Mouse (Mus musculus) embryonic fibroblast, embryonic 13.5 days (primary cell): ENCODE results near the gene Lcorl. TPM values are rescaled to one million over a fixed set of nuclear protein-coding genes. Genes with fewer than 3 reads are reported as not detected.
A peak's percentile ranks its signal among the peaks of the same experiment; 100 is the strongest.
"Not testable (repeated sequence)": the region's sequence is repeated elsewhere in the genome, so short reads cannot be mapped to it uniquely, and the experiment has no call there.

Experiments
- H3K27ac ChIP-seq: 2 replicates; pipeline ENCODE4 v1.5.1; 2012; ENCODE audit warnings: low read length, control low read depth, inconsistent platforms; ENCODE audit not compliant: insufficient read depth
- H3K4me1 ChIP-seq: 2 replicates; pipeline ENCODE4 v1.6.1; 2011; ENCODE audit warnings: low read length; ENCODE audit not compliant: control insufficient read depth, insufficient read depth
- H3K4me3 ChIP-seq: 2 replicates; pipeline ENCODE4 v1.5.1; 2011; ENCODE audit warnings: mild to moderate bottlenecking, control low read depth, low read length; ENCODE audit not compliant: insufficient read depth
- CTCF ChIP-seq: IDR thresholded peaks from 2 replicates; pipeline ENCODE4 v1.5.1; 2011; ENCODE audit warnings: mild to moderate bottlenecking, control low read depth, low read length, moderate library complexity, borderline replicate concordance; ENCODE audit not compliant: insufficient read depth
- POLR2A ChIP-seq: IDR thresholded peaks from 2 replicates; pipeline ENCODE4 v1.6.1; 2011; ENCODE audit warnings: low read depth, mild to moderate bottlenecking, control low read depth, low read length, moderate library complexity
- polyA plus RNA-seq: library from polyadenylated mRNA; stranded (reverse); fragments of >200 nt; gene quantifications from 2 replicates; pipeline ENCODE4 v1.2.4, GENCODE M21; 2011; ENCODE audit warnings: low read depth; ENCODE audit not compliant: missing spikeins, insufficient read length

The Lcorl gene
- polyA plus RNA-seq, 1 experiment: 20.9 TPM

GRCm38 (mm10) chr5:45677639-45678038 lies 179.8 kb downstream of the Lcorl start:
- no peak overlapping the region for H3K27ac ChIP-seq
- TF ChIP-seq POLR2A (no peak), CTCF (no peak)
- no peak overlapping the region for H3K4me3 ChIP-seq
- no peaks in the 10 kb centered on the region for H3K4me1 ChIP-seq

DNA sequence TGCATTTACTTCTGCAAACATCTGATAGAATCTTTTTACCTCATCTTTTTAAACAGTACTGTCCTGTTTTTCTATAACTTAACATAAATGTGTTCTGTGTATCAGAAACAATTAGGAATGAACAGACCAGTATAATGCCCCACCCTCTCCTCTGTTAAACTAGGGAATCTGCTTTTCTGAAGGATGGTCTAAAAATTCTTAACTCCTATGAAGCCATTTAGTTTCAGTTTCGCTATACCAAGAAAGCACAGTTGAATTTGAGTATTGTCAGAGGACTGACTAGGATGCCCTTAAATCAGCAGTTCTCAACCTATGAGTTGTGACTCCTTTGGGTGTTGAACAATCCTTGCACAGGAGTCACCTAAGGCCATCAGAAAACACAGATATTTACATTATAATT lies 182.4 kb downstream of the Lcorl start:
- H3K27ac ChIP-seq: no peak overlapping the region
- no peaks in the 10 kb centered on the region for H3K4me1 ChIP-seq
- H3K4me3 ChIP-seq: no peak overlapping the region
- TF ChIP-seq POLR2A (no peak), CTCF (no peak)

DNA sequence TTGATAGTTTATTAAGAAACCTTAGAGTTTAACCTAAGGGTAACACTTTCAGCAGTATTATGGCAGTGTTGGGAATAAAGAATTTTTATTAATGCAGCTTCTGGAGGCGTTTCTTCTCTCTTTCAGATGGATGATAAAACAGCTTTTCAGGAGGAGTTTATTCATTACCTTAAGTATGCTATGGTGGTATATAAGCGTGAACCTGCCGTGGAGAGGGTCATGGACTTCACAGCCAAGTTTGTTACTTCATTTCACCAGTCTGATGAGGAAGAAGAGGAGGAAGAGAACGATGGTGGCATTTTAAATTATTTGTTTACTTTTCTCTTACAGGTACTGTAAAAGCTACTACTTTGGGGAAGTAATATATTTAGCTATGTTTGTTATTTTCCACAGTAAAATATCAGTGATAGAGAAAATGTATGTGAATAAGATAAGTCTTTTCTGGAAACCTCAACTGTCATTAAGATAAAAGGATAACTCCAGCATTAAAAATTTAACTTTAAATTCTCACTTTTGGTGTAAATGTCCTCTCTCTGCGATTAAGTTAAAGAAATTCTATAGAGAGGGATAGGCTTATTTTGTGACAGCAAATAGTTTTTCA lies 186.4 kb downstream of the Lcorl start:
- H3K27ac ChIP-seq: no peak overlapping the region
- H3K4me3 ChIP-seq: no peak overlapping the region
- no peaks in the 10 kb centered on the region for H3K4me1 ChIP-seq
- no peak for TF ChIP-seq POLR2A

- no peak for TF ChIP-seq CTCF
- TF ChIP-seq POLR2A: no peak
- peak overlapping the region; percentile 88 for H3K4me3 ChIP-seq
- no peaks in the 10 kb centered on the region for H3K4me1 ChIP-seq
- H3K27ac ChIP-seq: no peak overlapping the region; the same call in 1 of the 2 replicates
Observed at GRCm38 (mm10) chr5:45670280-45670670, 187.1 kb downstream of the Lcorl start.

- TF ChIP-seq CTCF (no peak), POLR2A (peak; percentile 72)
- Histone ChIP-seq H3K4me1 (no peaks in the 10 kb centered on the region), H3K27ac (peak within 1 kb of the TSS; percentile 38), H3K4me3 (peak within 1 kb of the TSS; percentile 88)
Observed at GRCm38 (mm10) chr5:45669598-45670279, 187.7 kb downstream of the Lcorl start, which contains the start of gene Ncapg. Ncapg (plus strand) TSS chr5:45669919.

- Histone ChIP-seq H3K4me3 (peak overlapping the region; percentile 88), H3K4me1 (no peaks in the 10 kb centered on the region), H3K27ac (peak overlapping the region; percentile 38)
- no peak for TF ChIP-seq CTCF
- no peak for TF ChIP-seq POLR2A
Observed at GRCm38 (mm10) chr5:45669234-45669597, 188.2 kb downstream of the Lcorl start.

- Histone ChIP-seq H3K4me3 (peak overlapping the region; percentile 88), H3K4me1 (no peaks in the 10 kb centered on the region), H3K27ac (peak overlapping the region; percentile 38)
- TF ChIP-seq CTCF: no peak
- TF ChIP-seq POLR2A: no peak
Observed at GRCm38 (mm10) chr5:45668831-45669230, 188.6 kb downstream of the Lcorl start.

DNA sequence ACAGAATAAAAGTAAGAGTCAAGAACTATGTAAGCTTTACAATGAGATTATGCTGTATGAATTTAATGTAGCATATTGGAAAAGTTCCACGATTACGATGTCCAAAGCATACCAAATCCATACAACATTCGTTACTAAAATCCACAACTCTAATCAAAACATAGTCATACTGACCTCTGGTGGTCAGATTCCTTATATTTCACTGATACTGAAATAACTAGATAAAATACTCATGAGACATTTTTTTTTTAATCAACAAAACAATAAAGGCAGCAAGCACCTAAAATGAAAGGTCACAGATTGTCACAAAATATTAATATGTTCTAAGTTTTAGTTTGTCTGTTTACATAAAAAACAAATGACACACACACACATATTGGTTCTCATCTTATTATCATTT lies 189.1 kb downstream of the Lcorl start:
- TF ChIP-seq CTCF (no peak), POLR2A (no peak)
- H3K27ac ChIP-seq: no peak overlapping the region
- H3K4me3 ChIP-seq: peak overlapping the region; percentile 88; the same call in 1 of the 2 replicates
- H3K4me1 ChIP-seq: no peaks in the 10 kb centered on the region

DNA sequence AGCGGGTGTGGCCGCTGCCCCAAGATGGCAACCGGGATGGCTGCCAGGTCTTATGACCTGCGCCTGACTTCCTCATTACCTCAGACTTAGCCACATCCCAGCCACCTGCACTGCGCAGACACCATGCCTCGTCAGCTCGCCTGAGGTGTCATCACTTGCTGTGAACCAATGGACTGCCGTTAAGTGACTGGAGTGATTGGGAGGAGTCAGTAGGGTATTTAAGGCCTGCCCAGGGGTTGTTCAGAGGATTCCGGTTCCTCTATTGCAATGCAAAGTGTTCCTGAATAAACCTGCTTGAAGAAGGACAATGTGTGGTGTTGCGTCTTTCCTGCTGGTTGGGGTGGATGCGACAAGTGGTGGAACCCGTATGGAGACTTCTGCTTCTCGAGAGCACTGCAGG lies 199.0 kb downstream of the Lcorl start:
- H3K4me1 ChIP-seq, H3K4me3 ChIP-seq, H3K27ac ChIP-seq: not testable (repeated sequence)

GRCm38 (mm10) chr5:45651026-45651703 lies 206.2 kb downstream of the Lcorl start:
- no peak overlapping the region for H3K27ac ChIP-seq
- H3K4me3 ChIP-seq: no peak overlapping the region
- TF ChIP-seq POLR2A: no peak
- no peak for TF ChIP-seq CTCF
- no peaks in the 10 kb centered on the region for H3K4me1 ChIP-seq

Other genes starting within 250 kb of the Lcorl start
- not detected in 2 replicates for gene Fam184b, start 218.0 kb downstream of the Lcorl start, polyA plus RNA-seq
- 26.0 and 38.4 TPM in 2 replicates for gene Ncapg, start 187.7 kb downstream of the Lcorl start, polyA plus RNA-seq